Mouse (Mus musculus) liver, postnatal 0 days (tissue): ENCODE results near the gene Mtnr1b.

Source experiments
- CTCF ChIP-seq: sonication (generic); IDR thresholded peaks from 2 replicates; pipeline ENCODE4 v1.5.1; 2016; ENCODE audit warnings: antibody characterized with exemption, low read depth
- EP300 ChIP-seq: IDR thresholded peaks from 2 replicates; pipeline ENCODE4 v1.6.1; 2016; ENCODE audit warnings: antibody characterized with exemption, low read depth, mild to moderate bottlenecking

GRCm38 (mm10) chr9:15861402-15861801 lies 13.0 kb downstream of the Mtnr1b start:
- TF ChIP-seq EP300 (no peak), CTCF (no peak)
